In the genomic region with DNA sequence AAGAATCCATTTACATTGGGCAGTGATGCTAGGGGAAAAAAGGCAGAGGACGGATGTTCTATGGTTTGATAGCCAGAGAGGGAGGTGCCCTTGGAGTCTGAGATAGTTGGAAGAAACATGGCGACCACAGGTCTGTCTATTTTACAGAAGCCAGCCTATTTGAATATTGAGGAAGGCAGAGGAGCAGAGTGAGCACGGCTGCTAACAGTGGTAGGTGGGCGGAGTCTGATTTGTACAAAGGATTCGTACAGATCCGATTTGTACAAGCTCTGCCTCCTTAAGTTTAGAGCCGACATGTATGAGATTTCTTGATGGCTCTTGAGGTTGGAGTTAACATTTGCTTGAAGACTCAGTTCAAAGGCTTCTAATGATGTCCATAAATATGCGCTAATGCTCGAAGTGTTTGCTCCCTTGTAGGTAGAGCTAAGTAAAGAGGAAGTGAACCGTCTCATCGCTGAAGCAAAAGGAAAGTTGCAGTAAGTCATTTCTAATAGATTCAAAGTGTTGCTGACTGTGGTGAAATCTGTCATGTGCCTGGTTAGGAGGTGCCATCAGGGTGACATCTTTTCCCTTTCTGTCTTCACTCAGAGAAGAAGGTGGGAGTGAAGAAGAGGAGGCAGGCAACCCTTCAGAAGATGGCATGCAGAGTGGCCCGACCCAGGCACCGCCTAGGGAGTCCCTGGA, we compare ENCODE assay signal across 27 mouse cellular contexts. TPM values are rescaled to one million over a fixed set of nuclear protein-coding genes. Genes with fewer than 3 reads are reported as not detected.
DNase-seq lines count a peak whose midpoint lies in the region; ATAC-seq and TF ChIP-seq lines count a peak whose summit lies in the region.
"Had no signal": no experiment of that assay in that cellular context is flagged by ENCODE, and none has a peak within 500 bp of the region (broad histone marks: within the 10 kb centered on the region; RNA-seq: fewer than 3 reads in every experiment).

No protein-coding gene starts in this region.

- no peaks in the 10 kb centered on the region for H3K9me3 ChIP-seq in hindbrain, embryonic 14.5 days (ENCODE audit: control insufficient read depth, low read length)
- no peaks in the 10 kb centered on the region for H3K9me3 ChIP-seq in hindbrain, embryonic 13.5 days
- H3K9me3 ChIP-seq in lung, postnatal 0 days (ENCODE audit: low read length), result no peaks in the 10 kb centered on the region
- H3K9me3 ChIP-seq: embryonic facial prominence, embryonic 12.5 days; forebrain, embryonic 12.5 days; heart, embryonic 15.5 days; intestine, embryonic 15.5 days; limb, embryonic 12.5 days; neural tube, embryonic 12.5 days had no signal

- H3K36me3 ChIP-seq in hindbrain, embryonic 14.5 days (replicated peaks; ENCODE audit: control insufficient read depth, insufficient read depth), result peaks cover 48% of the 10 kb centered on the region
- peaks cover 51% of the 10 kb centered on the region for H3K36me3 ChIP-seq in hindbrain, embryonic 13.5 days
- H3K36me3 ChIP-seq in lung, postnatal 0 days (ENCODE audit: insufficient read depth, low read length), result peaks cover 8% of the 10 kb centered on the region
- H3K36me3 ChIP-seq in splenic B cell, adult 2 months (ENCODE audit: control insufficient read depth, insufficient read depth, low read length, poor library complexity, severe bottlenecking), result peaks cover 8% of the 10 kb centered on the region
- H3K36me3 ChIP-seq in kidney, adult 2 months (ENCODE audit: control insufficient read depth, insufficient read depth, low read length), result no peaks in the 10 kb centered on the region

- DNase-seq in hindbrain, embryonic 14.5 days (ENCODE audit: low spot score), result peak; percentile 14
- DNase-seq in lung, postnatal 0 days (ENCODE audit: low spot score), result peak; percentile 80
- no peak for DNase-seq in lung, adult 2 months
- DNase-seq in c-Kit-positive CD71-negative TER-119-negative erythroid progenitor cells, embryonic 14.5 days (ENCODE audit: low read depth), result peak; percentile 6
- peak; percentile 21 for DNase-seq in splenic B cell, adult 2 months (ENCODE audit: low read depth, low spot score)
- no peak for DNase-seq in kidney, adult 2 months
- DNase-seq: adrenal gland, postnatal 25 days; cerebellum, adult 18-20 months; cerebellum, postnatal 25 days; gastrocnemius, adult 2 months; heart, postnatal 4 days; kidney, postnatal 36 days; layer of hippocampus, postnatal 36 days; midbrain, embryonic 14.5 days; retina, postnatal 1 day; thymus, postnatal 14 days had no signal

- TF ChIP-seq EP300 in lung, postnatal 0 days (IDR thresholded peaks at IDR 0.05), result no peak

- WGBS in hindbrain, embryonic 14.5 days, result 93% methylated on average over 13 of the region's 13 CpGs
- WGBS in hindbrain, embryonic 13.5 days, result 92% methylated on average over 13 of the region's 13 CpGs
- WGBS in lung, postnatal 0 days, result 67% methylated on average over 13 of the region's 13 CpGs
- 70% methylated on average over 13 of the region's 13 CpGs for WGBS in lung, adult 2 months
- WGBS in kidney, adult 2 months, result 88% methylated on average over 13 of the region's 13 CpGs

- TF ChIP-seq CTCF in lung, postnatal 0 days (IDR thresholded peaks at IDR 0.05), result no peak
- TF ChIP-seq CTCF in lung, adult 2 months (IDR thresholded peaks at IDR 0.05; ENCODE audit: insufficient read depth, low read length), result no peak
- no peak for TF ChIP-seq CTCF in kidney, adult 2 months (conservative IDR thresholded peaks at IDR 0.05; ENCODE audit: insufficient read depth, insufficient read length, low read depth, low read length)

- H3K4me3 ChIP-seq in hindbrain, embryonic 14.5 days (replicated peaks; ENCODE audit: low read length), result no peak overlapping the region
- no peak overlapping the region for H3K4me3 ChIP-seq in hindbrain, embryonic 13.5 days
- H3K4me3 ChIP-seq in lung, postnatal 0 days (ENCODE audit: low read depth, low read length), result no peak overlapping the region
- no peak overlapping the region for H3K4me3 ChIP-seq in lung, adult 2 months (replicated peaks; ENCODE audit: extremely low read depth, low read depth, low read length)
- no peak overlapping the region for H3K4me3 ChIP-seq in kidney, adult 2 months (ENCODE audit: insufficient read depth, low read depth, low read length)
- H3K4me3 ChIP-seq: embryonic facial prominence, embryonic 12.5 days; forebrain, embryonic 12.5 days; gastrocnemius, adult 2 months; heart, embryonic 15.5 days; intestine, embryonic 15.5 days; limb, embryonic 12.5 days; neural tube, embryonic 12.5 days had no signal

- H3K27ac ChIP-seq in hindbrain, embryonic 14.5 days, result no peak overlapping the region
- no peak overlapping the region for H3K27ac ChIP-seq in hindbrain, embryonic 13.5 days
- no peak overlapping the region for H3K27ac ChIP-seq in lung, postnatal 0 days (ENCODE audit: low read length)
- H3K27ac ChIP-seq in kidney, adult 2 months (ENCODE audit: insufficient read depth, low read depth, low read length), result no peak overlapping the region
- H3K27ac ChIP-seq: embryonic facial prominence, embryonic 12.5 days; forebrain, embryonic 12.5 days; gastrocnemius, adult 2 months; heart, embryonic 15.5 days; intestine, embryonic 15.5 days; kidney, embryonic 15.5 days; limb, embryonic 12.5 days; liver, embryonic 14.5 days; neural tube, embryonic 12.5 days had no signal

- no peak overlapping the region for H3K4me2 ChIP-seq in hindbrain, embryonic 14.5 days (replicated peaks)
- H3K4me2 ChIP-seq in hindbrain, embryonic 13.5 days, result no peak overlapping the region
- H3K4me2 ChIP-seq in lung, postnatal 0 days (replicated peaks; ENCODE audit: low read depth, low read length), result no peak overlapping the region
- H3K4me2 ChIP-seq: forebrain, embryonic 12.5 days; heart, embryonic 15.5 days had no signal

- no peak overlapping the region for H3K9ac ChIP-seq in hindbrain, embryonic 14.5 days
- no peak overlapping the region for H3K9ac ChIP-seq in hindbrain, embryonic 13.5 days
- H3K9ac ChIP-seq in lung, postnatal 0 days (replicated peaks; ENCODE audit: low read depth), result no peak overlapping the region
- H3K9ac ChIP-seq: embryonic facial prominence, embryonic 12.5 days; forebrain, embryonic 12.5 days; heart, embryonic 15.5 days; intestine, embryonic 15.5 days; kidney, embryonic 15.5 days; limb, embryonic 12.5 days; liver, embryonic 14.5 days; neural tube, embryonic 12.5 days had no signal

- H3K4me1 ChIP-seq in hindbrain, embryonic 14.5 days (replicated peaks; ENCODE audit: control insufficient read depth, insufficient read depth, low read length), result peaks cover 14% of the 10 kb centered on the region
- peaks cover 15% of the 10 kb centered on the region for H3K4me1 ChIP-seq in hindbrain, embryonic 13.5 days (replicated peaks)
- H3K4me1 ChIP-seq in lung, postnatal 0 days (ENCODE audit: insufficient read depth, low read depth, low read length), result peaks cover 8% of the 10 kb centered on the region
- H3K4me1 ChIP-seq in lung, adult 2 months (ENCODE audit: control insufficient read depth, insufficient read depth, low read length), result peaks cover 8% of the 10 kb centered on the region; the same call in 1 of the 2 replicates
- H3K4me1 ChIP-seq in kidney, adult 2 months (ENCODE audit: control insufficient read depth, insufficient read depth, low read length), result no peaks in the 10 kb centered on the region

- H3K27me3 ChIP-seq in hindbrain, embryonic 14.5 days (ENCODE audit: control insufficient read depth, insufficient read depth, low read length), result no peaks in the 10 kb centered on the region
- H3K27me3 ChIP-seq in hindbrain, embryonic 13.5 days, result no peaks in the 10 kb centered on the region
- no peaks in the 10 kb centered on the region for H3K27me3 ChIP-seq in lung, postnatal 0 days (replicated peaks; ENCODE audit: insufficient read depth, low read length)
- H3K27me3 ChIP-seq in splenic B cell, adult 2 months (ENCODE audit: control insufficient read depth, insufficient read depth, low read length, poor library complexity, severe bottlenecking), result no peaks in the 10 kb centered on the region
- H3K27me3 ChIP-seq in kidney, adult 2 months (replicated peaks; ENCODE audit: control insufficient read depth, insufficient read depth, low read length), result no peaks in the 10 kb centered on the region
- H3K27me3 ChIP-seq: embryonic facial prominence, embryonic 12.5 days; forebrain, embryonic 12.5 days; heart, embryonic 15.5 days; intestine, embryonic 15.5 days; kidney, embryonic 15.5 days; limb, embryonic 12.5 days; neural tube, embryonic 12.5 days had no signal

- ATAC-seq in hindbrain, embryonic 14.5 days (ENCODE audit: low FRiP score), result no peak
- ATAC-seq in hindbrain, embryonic 13.5 days (ENCODE audit: low FRiP score), result no peak
- peak; percentile 37 for ATAC-seq in lung, postnatal 0 days
- no peak for ATAC-seq in CD4-positive, CD25-positive, alpha-beta regulatory T cell, adult 4 months
- ATAC-seq: hindbrain, embryonic 16.5 days; intestine, embryonic 15.5 days had no signal

- no peak for TF ChIP-seq POLR2A in lung, adult 2 months (IDR thresholded peaks at IDR 0.05; ENCODE audit: borderline replicate concordance, extremely low read depth, low read depth, low read length)
- TF ChIP-seq POLR2A in kidney, adult 2 months (IDR thresholded peaks at IDR 0.05; ENCODE audit: low read depth, low read length), result no peak

RNA-seq across cellular contexts. Expression of a gene that starts 42.9 kb away (rescaled TPM):
- 31.0 and 39.1 TPM in 2 replicates for polyA plus RNA-seq in hindbrain, embryonic 14.5 days (2014; fragmentation: Nextera tagmentation; extraction: Ambion mirVana)
- polyA plus RNA-seq in hindbrain, embryonic 13.5 days (2015; fragmentation: Nextera tagmentation; extraction: Ambion mirVana), result 20.1 and 23.6 TPM in 2 replicates
- 6.5 and 6.7 TPM in 2 replicates for polyA plus RNA-seq in lung, postnatal 0 days (2015; fragmentation: Nextera tagmentation; extraction: Ambion mirVana)
- 20.9 and 22.0 TPM in 2 replicates for polyA plus RNA-seq in lung, adult 2 months (2012; rRNA removed)
- 1 to 10 TPM; 4.4 to 7.7 TPM for polyA plus RNA-seq in CD4-positive, CD25-positive, alpha-beta regulatory T cell, adult 4 months (2017; shearing (Covaris generic))
- polyA plus RNA-seq in kidney, adult 2 months (2012; rRNA removed), result 15.4 and 19.8 TPM in 2 replicates

RNA-seq across cellular contexts. Expression of a gene that starts 44.7 kb away (rescaled TPM):
- 68.3 and 74.7 TPM in 2 replicates for polyA plus RNA-seq in hindbrain, embryonic 14.5 days (2014; fragmentation: Nextera tagmentation; extraction: Ambion mirVana)
- polyA plus RNA-seq in hindbrain, embryonic 13.5 days (2015; fragmentation: Nextera tagmentation; extraction: Ambion mirVana), result 66.8 and 68.5 TPM in 2 replicates
- 34.0 and 37.0 TPM in 2 replicates for polyA plus RNA-seq in lung, postnatal 0 days (2015; fragmentation: Nextera tagmentation; extraction: Ambion mirVana)
- 5.4 and 9.5 TPM in 2 replicates for polyA plus RNA-seq in lung, adult 2 months (2012; rRNA removed)
- 10 to 100 TPM; 42.2 to 45.5 TPM for polyA plus RNA-seq in CD4-positive, CD25-positive, alpha-beta regulatory T cell, adult 4 months (2017; shearing (Covaris generic))
- 7.6 and 8.7 TPM in 2 replicates for polyA plus RNA-seq in kidney, adult 2 months (2012; rRNA removed)

RNA-seq across cellular contexts. Expression of a gene that starts 53.5 kb away (rescaled TPM):
- 0.17 and 0.39 TPM in 2 replicates for polyA plus RNA-seq in hindbrain, embryonic 14.5 days (2014; fragmentation: Nextera tagmentation; extraction: Ambion mirVana)
- 0.13 and 0.47 TPM in 2 replicates for polyA plus RNA-seq in hindbrain, embryonic 13.5 days (2015; fragmentation: Nextera tagmentation; extraction: Ambion mirVana)
- polyA plus RNA-seq in lung, postnatal 0 days (2015; fragmentation: Nextera tagmentation; extraction: Ambion mirVana), result 0.06 and 0.27 TPM in 2 replicates
- 0.07 and 0.24 TPM in 2 replicates for polyA plus RNA-seq in lung, adult 2 months (2012; rRNA removed)
- under 1 TPM in 1 of 2 experiments, not detected in 1; 0.50 TPM for polyA plus RNA-seq in CD4-positive, CD25-positive, alpha-beta regulatory T cell, adult 4 months (2017; shearing (Covaris generic))
- polyA plus RNA-seq in kidney, adult 2 months (2012; rRNA removed), result 0.33 and 0.36 TPM in 2 replicates
- polyA plus RNA-seq: heart, embryonic 15.5 days; liver, embryonic 14.5 days had no signal

Comparison
In these comparisons a context has a peak if more than half of its experiments do, and no peak if none do; other contexts are left out.
1. DNase-seq: peak in hindbrain, embryonic 14.5 days (single experiment), lung, postnatal 0 days (single experiment), c-Kit-positive CD71-negative TER-119-negative erythroid progenitor cells, embryonic 14.5 days (single experiment) and splenic B cell, adult 2 months (single experiment); none in lung, adult 2 months (single experiment) and kidney, adult 2 months (single experiment).